Mouse (Mus musculus) midbrain, embryonic 12.5 days (tissue): ENCODE data around the gene Cyct. TPM values are rescaled to one million over a fixed set of nuclear protein-coding genes. Genes with fewer than 3 reads are reported as not detected.

Experiments used
- ATAC-seq: fragments of 200-750 bp; cut with Nextera tagmentation; 2 replicates; pipeline ENCODE4 v1.8.0; 2017; ENCODE audit warnings: low read depth, moderate TSS enrichment, moderate library complexity; ENCODE audit not compliant: low FRiP score
- H3K27ac ChIP-seq: fragments of 300-500 bp; sonication (generic); replicated peaks from 2 replicates; pipeline ENCODE4 v1.5.1; 2016; ENCODE audit warnings: mild to moderate bottlenecking
- H3K27me3 ChIP-seq: fragments of 300-500 bp; sonication (generic); 2 replicates; pipeline ENCODE4 v1.6.1; 2016; ENCODE audit warnings: mild to moderate bottlenecking
- H3K36me3 ChIP-seq: fragments of 300-500 bp; sonication (generic); 2 replicates; pipeline ENCODE4 v1.6.1; 2016
- H3K4me1 ChIP-seq: fragments of 300-500 bp; sonication (generic); 2 replicates; pipeline ENCODE4 v1.6.1; 2016
- H3K4me2 ChIP-seq: fragments of 300-500 bp; sonication (generic); replicated peaks from 2 replicates; pipeline ENCODE4 v1.6.1; 2016; ENCODE audit warnings: mild to moderate bottlenecking, moderate library complexity
- H3K4me3 ChIP-seq: fragments of 300-500 bp; sonication (generic); 2 replicates; pipeline ENCODE4 v1.5.1; 2016; ENCODE audit warnings: mild to moderate bottlenecking
- H3K9ac ChIP-seq: fragments of 300-500 bp; sonication (generic); replicated peaks from 2 replicates; pipeline ENCODE4 v1.6.1; 2016; ENCODE audit warnings: mild to moderate bottlenecking, moderate library complexity
- H3K9me3 ChIP-seq: fragments of 300-500 bp; sonication (generic); 2 replicates; pipeline ENCODE4 v1.6.1; 2016; ENCODE audit warnings: mild to moderate bottlenecking
- WGBS: fragments of 180-500 bp; shearing (Covaris S2); methylation state at CpG from one replicate; pipeline ENCODE4 v1.1.7; 2016; 5-methylcytosine and 5-hydroxymethylcytosine counted together
- polyA plus RNA-seq: library from polyadenylated mRNA; unstranded; fragments of >200 nt; fragmentation: Nextera tagmentation; extraction: Ambion mirVana; gene quantifications from 2 replicates; pipeline ENCODE4 v1.2.1, GENCODE M21; 2016

Cyct gene
- polyA plus RNA-seq, 1 experiment from 2014 or later: not detected

- peak; percentile 88 for ATAC-seq
- Histone ChIP-seq H3K9ac (peak within 1 kb of the TSS; percentile 89), H3K27me3 (no peaks in the 10 kb centered on the region), H3K9me3 (no peaks in the 10 kb centered on the region), H3K4me3 (peak within 1 kb of the TSS; percentile 96), H3K27ac (peak within 1 kb of the TSS; percentile 69), H3K36me3 (peaks cover 24% of the 10 kb centered on the region), H3K4me2 (peak within 1 kb of the TSS; percentile 95), H3K4me1 (peaks cover 6% of the 10 kb centered on the region)
- under 1% methylated on average over 61 of the region's 61 CpGs for WGBS
Measured at GRCm38 (mm10) chr2:76369821-76370655, 9.8 kb upstream of the Cyct start, which contains the start of gene Rbm45. Gene Rbm45, plus strand, starts transcription at chr2:76369984.

DNA sequence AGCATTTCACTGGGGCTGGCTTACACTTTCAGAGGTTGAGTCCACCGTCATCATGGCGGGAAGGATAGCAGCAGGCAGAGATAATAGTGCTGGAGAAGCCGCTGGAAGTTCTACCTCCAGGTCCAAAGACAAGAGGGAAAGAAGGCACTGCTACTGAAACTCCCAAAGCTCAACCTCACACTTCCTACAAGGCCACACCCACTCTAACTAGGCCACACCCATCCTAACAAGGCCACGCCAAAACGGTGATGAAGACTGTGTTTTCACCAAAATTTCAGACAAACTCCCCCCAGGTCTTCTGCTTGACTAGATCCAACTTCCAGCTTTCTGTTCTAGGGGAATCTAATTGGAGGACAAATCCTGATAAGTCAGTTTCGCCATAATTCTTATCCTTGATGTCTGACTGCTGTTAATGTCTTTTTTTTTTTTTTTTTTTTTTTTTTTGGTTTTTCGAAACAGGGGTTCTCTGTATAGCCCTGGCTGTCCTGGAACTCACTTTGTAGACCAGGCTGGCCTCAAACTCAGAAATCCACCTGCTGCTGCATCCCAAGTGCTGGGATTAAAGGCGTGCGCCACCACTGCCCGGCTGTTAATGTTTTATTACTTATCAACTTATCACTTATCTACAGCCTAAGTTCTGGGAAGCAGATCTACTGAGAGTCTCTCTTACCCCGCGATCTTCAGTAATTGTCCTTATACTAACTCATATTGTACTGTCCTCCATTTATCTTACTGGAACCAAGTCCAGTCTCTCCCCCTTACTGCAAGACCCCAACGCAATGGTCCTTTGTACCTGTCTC, 8.8 kb upstream of the Cyct start:
- no peaks in the 10 kb centered on the region for H3K27me3 ChIP-seq
- H3K4me2 ChIP-seq: no peak overlapping the region
- H3K27ac ChIP-seq: no peak overlapping the region
- H3K4me3 ChIP-seq: no peak overlapping the region; the same call in 1 of the 2 replicates
- H3K36me3 ChIP-seq: peaks cover 17% of the 10 kb centered on the region
- H3K4me1 ChIP-seq: peaks cover 6% of the 10 kb centered on the region
- H3K9ac ChIP-seq: no peak overlapping the region
- ATAC-seq: no peak
- no peaks in the 10 kb centered on the region for H3K9me3 ChIP-seq
- 79% methylated on average over 13 of the region's 13 CpGs for WGBS

DNA sequence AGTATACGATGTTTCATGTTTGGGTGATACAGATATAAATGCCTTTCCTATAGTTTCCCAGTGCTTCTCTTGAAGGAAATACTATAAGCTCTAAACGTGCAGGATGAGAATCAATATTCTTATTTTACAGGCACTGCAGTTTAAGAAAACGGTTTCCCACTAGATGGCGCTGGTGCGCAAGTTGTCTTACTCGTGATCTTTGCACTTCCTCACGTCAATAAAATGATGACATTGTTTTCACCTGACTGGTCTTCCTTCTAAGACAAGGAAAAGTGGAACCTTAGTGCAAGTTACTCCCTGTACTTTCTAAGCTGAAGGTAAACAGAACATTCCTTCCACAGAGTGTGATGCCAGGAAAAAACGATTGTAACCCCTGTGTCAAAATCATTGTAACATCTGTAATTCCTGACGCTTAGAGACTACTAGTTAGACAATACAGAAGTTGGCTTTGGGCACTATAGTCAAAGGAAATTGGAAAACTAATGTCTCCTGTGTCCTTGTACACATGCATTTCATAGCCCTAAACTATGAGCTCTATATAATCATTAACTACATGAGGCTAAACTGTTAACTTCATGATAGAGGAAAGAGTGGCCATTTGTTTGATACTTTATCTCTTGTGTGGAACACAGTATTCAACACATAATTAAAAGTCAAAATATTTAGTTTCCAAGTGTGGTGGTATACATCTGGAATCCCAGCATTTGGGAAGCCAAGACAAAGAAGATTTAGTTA, 7.1 kb upstream of the Cyct start:
- Histone ChIP-seq H3K9me3 (no peaks in the 10 kb centered on the region), H3K4me2 (no peak overlapping the region), H3K4me1 (peaks cover 6% of the 10 kb centered on the region), H3K27ac (no peak overlapping the region), H3K4me3 (no peak overlapping the region), H3K9ac (no peak overlapping the region), H3K36me3 (peaks cover 2% of the 10 kb centered on the region), H3K27me3 (no peaks in the 10 kb centered on the region)
- 20% methylated on average over 9 of the region's 9 CpGs for WGBS
- no peak for ATAC-seq

- no peaks in the 10 kb centered on the region for H3K36me3 ChIP-seq
- 83% methylated on average over 4 of the region's 4 CpGs for WGBS
- no peaks in the 10 kb centered on the region for H3K9me3 ChIP-seq
- H3K9ac ChIP-seq: no peak overlapping the region
- H3K4me3 ChIP-seq: no peak overlapping the region
- H3K4me1 ChIP-seq: peaks cover under 1% of the 10 kb centered on the region
- H3K4me2 ChIP-seq: no peak overlapping the region
- no peaks in the 10 kb centered on the region for H3K27me3 ChIP-seq
- H3K27ac ChIP-seq: no peak overlapping the region
- ATAC-seq: no peak
Measured at GRCm38 (mm10) chr2:76365811-76366210, 5.6 kb upstream of the Cyct start.

DNA sequence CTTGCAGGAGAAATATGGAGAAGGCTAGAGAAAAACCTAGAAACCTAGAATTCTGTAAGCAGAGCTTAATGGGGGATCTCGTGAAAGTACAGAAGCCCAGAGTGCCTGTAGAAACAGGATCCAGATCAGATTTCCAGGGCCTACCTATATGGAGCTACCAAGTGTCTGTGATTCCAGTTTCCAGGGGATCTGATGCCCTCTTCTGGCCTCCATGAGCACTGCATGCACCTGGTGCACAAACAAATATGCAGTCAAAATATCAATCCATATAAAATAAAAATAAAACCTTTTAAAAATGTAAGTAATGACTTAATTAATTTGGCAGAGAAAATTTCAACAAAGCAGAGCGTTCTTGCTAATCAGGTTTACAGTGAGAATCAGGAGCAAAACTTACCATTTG, 1.9 kb upstream of the Cyct start:
- Histone ChIP-seq H3K27ac (no peak overlapping the region), H3K27me3 (no peaks in the 10 kb centered on the region), H3K36me3 (no peaks in the 10 kb centered on the region), H3K4me2 (no peak overlapping the region), H3K9me3 (no peaks in the 10 kb centered on the region), H3K4me3 (no peak overlapping the region), H3K9ac (no peak overlapping the region), H3K4me1 (no peaks in the 10 kb centered on the region)
- WGBS: 51% methylated on average over 2 of the region's 2 CpGs
- no peak for ATAC-seq

- no peak overlapping the region for H3K27ac ChIP-seq
- no peaks in the 10 kb centered on the region for H3K4me1 ChIP-seq
- WGBS: 73% methylated on average over 6 of the region's 6 CpGs
- no peaks in the 10 kb centered on the region for H3K36me3 ChIP-seq
- no peak for ATAC-seq
- no peak overlapping the region for H3K4me2 ChIP-seq
- no peaks in the 10 kb centered on the region for H3K9me3 ChIP-seq
- H3K27me3 ChIP-seq: no peaks in the 10 kb centered on the region
- H3K9ac ChIP-seq: no peak overlapping the region
- no peak overlapping the region for H3K4me3 ChIP-seq
Measured at GRCm38 (mm10) chr2:76347839-76348238, 12.4 kb downstream of the Cyct start.

DNA sequence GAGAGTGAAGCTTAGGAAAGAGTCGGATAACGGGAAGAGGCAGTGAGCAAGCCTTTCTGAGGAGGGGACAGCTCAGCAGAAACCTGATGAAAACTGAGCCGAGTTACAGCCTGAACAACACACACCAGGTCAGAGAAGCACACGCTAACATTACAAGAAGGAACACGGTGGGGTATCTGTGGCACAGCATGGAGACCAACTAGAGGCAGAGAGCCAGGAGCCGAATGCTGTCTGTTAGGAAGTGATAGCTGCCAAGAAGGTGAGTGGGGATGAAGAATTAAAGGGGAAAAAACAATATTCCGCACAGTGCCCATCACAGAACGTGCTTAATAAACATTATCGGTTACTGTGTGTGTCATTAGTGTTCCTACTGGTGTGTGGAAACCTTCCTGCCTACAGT, 18.1 kb downstream of the Cyct start:
- Histone ChIP-seq H3K4me2 (no peak overlapping the region), H3K4me3 (no peak overlapping the region), H3K9ac (no peak overlapping the region), H3K9me3 (no peaks in the 10 kb centered on the region), H3K27ac (no peak overlapping the region), H3K36me3 (no peaks in the 10 kb centered on the region), H3K4me1 (peaks cover 9% of the 10 kb centered on the region), H3K27me3 (peaks cover 26% of the 10 kb centered on the region)
- WGBS: 93% methylated on average over 9 of the region's 9 CpGs
- ATAC-seq: no peak

- Histone ChIP-seq H3K4me2 (peak within 1 kb of the TSS; percentile 94), H3K27me3 (peaks cover 26% of the 10 kb centered on the region), H3K27ac (no peak within 1 kb of the TSS)
Measured at GRCm38 (mm10) chr2:76338215-76339156, 21.8 kb downstream of the Cyct start, which contains the start of gene Pde11a. Gene Pde11a, minus strand, starts transcription at chr2:76338774.

DNA sequence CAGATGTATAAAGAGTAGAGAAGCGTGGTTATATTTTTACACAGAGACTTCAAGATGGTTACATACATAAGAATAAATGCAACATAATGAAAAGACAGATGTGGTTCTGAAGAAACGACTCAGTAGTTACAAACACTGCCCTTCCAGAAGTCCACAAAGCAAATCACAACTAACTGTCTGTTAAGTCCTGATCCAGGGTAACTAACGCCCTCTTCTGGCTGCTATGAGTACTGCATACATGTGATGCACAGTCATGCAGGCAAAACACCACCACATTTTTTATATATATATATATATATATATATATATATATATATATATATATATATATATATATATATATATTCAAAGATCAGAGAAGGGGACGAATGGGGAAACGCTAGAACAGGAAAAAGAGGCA, 25.7 kb downstream of the Cyct start:
- Histone ChIP-seq H3K36me3 (no peaks in the 10 kb centered on the region), H3K4me3 (no peak overlapping the region), H3K27me3 (peaks cover 27% of the 10 kb centered on the region), H3K9ac (no peak overlapping the region), H3K27ac (no peak overlapping the region), H3K4me2 (no peak overlapping the region), H3K9me3 (no peaks in the 10 kb centered on the region), H3K4me1 (peaks cover 9% of the 10 kb centered on the region)
- no peak for ATAC-seq
- WGBS: 83% methylated on average over 5 of the region's 5 CpGs

More at GRCm38 (mm10) chr2:76338215-76339156, 21.8 kb downstream of the Cyct start, which contains the start of gene Pde11a:
- peaks cover 9% of the 10 kb centered on the region for H3K4me1 ChIP-seq
- H3K9ac ChIP-seq: peak within 1 kb of the TSS; percentile 44
- H3K9me3 ChIP-seq: no peaks in the 10 kb centered on the region
- WGBS: 19% methylated on average over 38 of the region's 41 CpGs
- H3K36me3 ChIP-seq: no peaks in the 10 kb centered on the region
- H3K4me3 ChIP-seq: peak within 1 kb of the TSS; percentile 48
- peak; percentile 72 for ATAC-seq

DNA sequence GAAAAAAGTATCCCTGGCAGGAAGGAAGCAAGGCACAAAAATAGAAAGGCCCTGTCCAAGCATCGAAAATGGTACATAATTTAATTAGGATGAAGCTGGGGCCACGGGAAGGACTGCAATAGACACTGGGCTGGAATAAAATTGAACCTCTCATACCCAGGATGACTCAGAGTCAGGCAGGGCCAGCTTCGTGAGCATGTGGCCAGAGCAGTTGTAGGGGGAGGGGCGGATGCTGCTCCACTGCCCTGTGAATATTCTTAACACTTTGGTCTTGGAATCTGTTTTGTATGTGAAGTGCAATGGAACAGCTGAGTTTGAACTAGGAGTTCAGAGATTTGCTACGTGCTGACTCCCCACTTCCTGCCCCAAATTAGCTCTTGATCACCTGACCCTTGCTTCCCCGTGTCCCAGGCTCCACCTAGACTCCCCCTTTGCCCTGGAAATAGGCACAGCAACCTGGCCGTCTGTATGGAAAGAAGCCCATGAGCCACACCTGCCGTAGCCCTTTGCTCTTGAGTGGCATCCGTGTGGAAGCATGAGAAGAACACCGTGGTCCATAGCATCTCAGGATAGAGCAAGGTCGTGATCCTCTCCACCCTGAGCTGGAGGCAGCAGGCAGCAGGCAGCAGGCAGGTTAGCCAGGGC, 28.0 kb downstream of the Cyct start:
- no peak for ATAC-seq
- 77% methylated on average over 11 of the region's 11 CpGs for WGBS

More for the DNA sequence above, 28.0 kb downstream of the Cyct start:
- Histone ChIP-seq H3K27me3 (0 out of 2 replicates have a peak, but pooled peaks cover 4% of the 10 kb centered on the region), H3K9ac (no peak overlapping the region), H3K36me3 (no peaks in the 10 kb centered on the region), H3K4me3 (no peak overlapping the region), H3K9me3 (no peaks in the 10 kb centered on the region), H3K4me1 (no peaks in the 10 kb centered on the region), H3K4me2 (no peak overlapping the region), H3K27ac (no peak overlapping the region)
